Mouse (Mus musculus) liver, embryonic 14 days (tissue): ENCODE measurements around the gene Gm10358. TPM values are rescaled to one million over a fixed set of nuclear protein-coding genes. Genes with fewer than 3 reads are reported as not detected.

Source experiments
- polyA plus RNA-seq: library from polyadenylated mRNA; depleted of rRNA; stranded (reverse); fragments of >200 nt; gene quantifications from 2 replicates; pipeline ENCODE4 v1.2.3, GENCODE M21; 2012; rRNA removed

The Gm10358 gene
- polyA plus RNA-seq = 0.46 and 0.86 TPM in 2 replicates

DNA sequence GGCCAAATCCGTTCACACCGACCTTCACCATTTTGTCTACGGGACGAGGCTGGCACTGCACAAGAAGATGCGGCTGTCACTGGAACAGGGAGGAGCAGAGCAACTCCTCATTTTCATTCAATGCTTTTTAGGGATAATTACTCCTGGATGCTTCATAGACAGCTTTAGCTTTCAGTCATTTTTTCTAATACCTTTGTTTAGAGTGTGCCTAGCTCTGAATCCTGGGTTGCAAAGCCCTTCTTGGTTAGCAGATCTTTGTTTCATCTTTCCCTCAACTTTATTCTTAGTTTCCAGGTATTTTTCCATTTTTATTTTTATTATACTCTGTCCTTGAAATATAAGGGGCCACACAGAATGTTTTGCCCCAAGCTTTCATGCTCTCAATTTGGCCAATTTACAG, at the start of gene Gm10358:
Gene Gm10358, minus strand, starts transcription at position 101 of the 400 bp plus-strand sequence.

DNA sequence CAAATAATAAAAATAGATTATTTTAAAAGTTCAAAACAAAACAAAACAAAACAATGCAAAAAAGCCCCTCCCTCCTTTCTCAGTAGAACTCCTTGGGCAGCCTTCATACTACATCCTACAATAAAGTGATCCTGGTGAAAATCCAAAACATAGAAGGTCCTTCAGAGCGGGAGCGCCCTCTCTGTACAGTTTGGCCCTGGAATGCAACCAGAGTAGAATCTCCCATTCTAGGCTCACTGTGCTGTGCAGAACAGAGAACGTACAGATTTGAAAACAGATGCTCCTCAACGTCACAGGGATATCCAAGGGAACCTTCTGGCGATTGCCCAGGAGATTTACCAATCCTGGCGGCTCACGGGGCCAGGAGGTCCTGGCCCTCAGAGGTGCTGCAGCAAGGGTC, 42.0 kb upstream of the Gm10358 start, which contains the start of gene Iqcm:
Gene Iqcm, plus strand, starts transcription at position 301 of the 400 bp plus-strand sequence.

Other genes with a start within 250 kb of the Gm10358 start
- gene Rasd2, start 192.6 kb downstream of the Gm10358 start, polyA plus RNA-seq = 0.02 TPM in 1 of 2 replicates, not detected in the other
- not detected in 2 replicates for gene Iqcm, start 42.1 kb upstream of the Gm10358 start, polyA plus RNA-seq